Mouse (Mus musculus): ENCODE data around the gene Ttc7.

GRCm38 (mm10) chr17:87343060-87343703 lies 60.5 kb downstream of the Ttc7 start:
- TF ChIP-seq CTCF (IDR thresholded peaks at IDR 0.05; ENCODE audit: low read depth) (no peak), EP300 (IDR thresholded peaks at IDR 0.05; ENCODE audit: low read depth) (no peak)

Measured in heart, postnatal 0 days (tissue).